Mouse (Mus musculus) CH12.LX (cell line): ENCODE measurements around the gene Gm45521.

Experiments
- CHD2 ChIP-seq: IDR thresholded peaks from 2 replicates; pipeline ENCODE4 v1.6.1; 2011; ENCODE audit warnings: low read length, improper control_type of control experiment
- CTCF ChIP-seq, 2 experiments: IDR thresholded peaks in 1 of 2; conservative IDR thresholded peaks in 1 of 2; 2 replicates each; pipeline ENCODE4 v1.5.1; 2011 to 2012; ENCODE audit warnings: low read depth in 2 of 2, low read length in 2 of 2, improper control_type of control experiment in 1 of 2, inconsistent platforms in 1 of 2, mild to moderate bottlenecking in 1 of 2, moderate library complexity in 1 of 2
- ELF1 ChIP-seq: IDR thresholded peaks from 2 replicates; pipeline ENCODE4 v1.6.1; 2014; ENCODE audit warnings: low read depth, mild to moderate bottlenecking, inconsistent platforms, low read length, improper control_type of control experiment
- EP300 ChIP-seq: IDR thresholded peaks from 2 replicates; pipeline ENCODE4 v1.6.1; 2011; ENCODE audit warnings: low read length, improper control_type of control experiment
- ETS1 ChIP-seq: conservative IDR thresholded peaks from 2 replicates; pipeline ENCODE4 v1.6.1; 2012; ENCODE audit warnings: low read depth, mild to moderate bottlenecking, inconsistent platforms, low read length, improper control_type of control experiment, moderate library complexity
- GABPA ChIP-seq: IDR thresholded peaks from 2 replicates; pipeline ENCODE4 v1.6.1; 2012; ENCODE audit warnings: low read depth, low read length, improper control_type of control experiment, inconsistent platforms; ENCODE audit not compliant: insufficient replicate concordance
- KAT2A ChIP-seq: IDR thresholded peaks from 2 replicates; pipeline ENCODE4 v1.6.1; 2012; ENCODE audit warnings: low read length, improper control_type of control experiment, inconsistent platforms; ENCODE audit not compliant: insufficient replicate concordance
- MAX ChIP-seq: IDR thresholded peaks from 2 replicates; pipeline ENCODE4 v1.6.1; 2011; ENCODE audit warnings: low read length, improper control_type of control experiment
- MAZ ChIP-seq: IDR thresholded peaks from 2 replicates; pipeline ENCODE4 v1.6.1; 2012; ENCODE audit warnings: low read depth, mild to moderate bottlenecking, inconsistent platforms, low read length, improper control_type of control experiment, moderate library complexity
- POLR2A ChIP-seq: IDR thresholded peaks from 2 replicates; pipeline ENCODE4 v1.6.1; 2011; ENCODE audit warnings: low read depth, mild to moderate bottlenecking, improper control_type of control experiment, low read length
- RAD21 ChIP-seq: IDR thresholded peaks from 2 replicates; pipeline ENCODE4 v1.6.1; 2011; ENCODE audit warnings: low read depth, mild to moderate bottlenecking, low read length, improper control_type of control experiment, moderate library complexity
- ZNF384 ChIP-seq: IDR thresholded peaks from 2 replicates; pipeline ENCODE4 v1.6.1; 2012; ENCODE audit warnings: low read depth, low read length, improper control_type of control experiment, inconsistent platforms

DNA sequence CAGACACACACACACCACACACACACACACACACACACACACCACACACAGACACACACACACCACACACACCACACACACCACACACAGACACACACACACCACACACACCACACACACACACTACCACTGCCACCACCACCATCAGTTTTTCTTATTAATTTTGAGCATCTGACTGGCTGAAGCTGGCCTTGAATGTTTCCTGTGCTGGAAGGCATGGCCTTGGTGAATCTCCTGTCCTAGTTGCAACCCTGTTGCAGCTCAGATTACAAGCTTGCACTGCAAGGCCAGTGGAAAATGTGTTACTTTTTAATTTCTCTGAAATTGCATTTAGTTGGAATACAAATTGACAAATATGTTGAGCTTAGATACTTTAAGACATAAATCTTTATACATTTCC is 50.0 kb downstream of the Gm45521 start:
- no peak for TF ChIP-seq ETS1
- TF ChIP-seq CTCF (conservative IDR thresholded peaks at IDR 0.05 in 1 of 2, IDR thresholded peaks at IDR 0.05 in 1 of 2; ENCODE audit: low read depth in 2 of 2, low read length in 2 of 2) = no peak
- TF ChIP-seq CHD2 = no peak
- TF ChIP-seq POLR2A = no peak
- TF ChIP-seq MAX = no peak
- TF ChIP-seq EP300 = no peak
- no peak for TF ChIP-seq KAT2A
- TF ChIP-seq GABPA = no peak
- no peak for TF ChIP-seq ELF1
- TF ChIP-seq MAZ = no peak
- no peak for TF ChIP-seq ZNF384
- TF ChIP-seq RAD21 = no peak
